Mouse (Mus musculus) midbrain, postnatal 0 days (tissue): ENCODE results near the gene Nup214. TPM values are rescaled to one million over a fixed set of nuclear protein-coding genes. Genes with fewer than 3 reads are reported as not detected.

ENCODE experiments used
- ATAC-seq: fragments of 200-750 bp; cut with Nextera tagmentation; 2 replicates; pipeline ENCODE4 v1.8.0; 2017; ENCODE audit warnings: moderate number of reproducible peaks, mild to moderate bottlenecking, moderate TSS enrichment, moderate library complexity; ENCODE audit not compliant: low FRiP score
- DNase-seq: peaks from one replicate; pipeline ENCODE4 v3.0.0-alpha.2; 2015; ENCODE audit warnings: low spot score
- H3K27ac ChIP-seq: fragments of 300-500 bp; sonication (generic); 2 replicates; pipeline ENCODE4 v1.5.1; 2014; ENCODE audit warnings: low read depth, mild to moderate bottlenecking, low read length, mixed read lengths
- H3K27me3 ChIP-seq: fragments of 300-500 bp; sonication (generic); 2 replicates; pipeline ENCODE4 v1.6.1; 2014; ENCODE audit warnings: low read length, control low read depth, mixed read lengths; ENCODE audit not compliant: insufficient read depth
- H3K36me3 ChIP-seq: fragments of 300-500 bp; sonication (generic); 2 replicates; pipeline ENCODE4 v1.6.1; 2014; ENCODE audit warnings: low read length, control low read depth, mixed read lengths; ENCODE audit not compliant: insufficient read depth
- H3K4me1 ChIP-seq: fragments of 300-500 bp; sonication (generic); 2 replicates; pipeline ENCODE4 v1.6.1; 2014; ENCODE audit warnings: mild to moderate bottlenecking, control low read depth, antibody characterized with exemption, low read length, mixed read lengths; ENCODE audit not compliant: insufficient read depth
- H3K4me2 ChIP-seq: fragments of 300-500 bp; sonication (generic); 2 replicates; pipeline ENCODE4 v1.6.1; 2014; ENCODE audit warnings: low read depth, mild to moderate bottlenecking, low read length, mixed read lengths; ENCODE audit not compliant: poor library complexity, severe bottlenecking
- H3K4me3 ChIP-seq: fragments of 300-500 bp; sonication (generic); 2 replicates; pipeline ENCODE4 v1.5.1; 2014; ENCODE audit warnings: low read depth, mild to moderate bottlenecking, low read length, moderate library complexity
- H3K9ac ChIP-seq: fragments of 300-500 bp; sonication (generic); replicated peaks from 2 replicates; pipeline ENCODE4 v1.6.1; 2014; ENCODE audit warnings: mild to moderate bottlenecking, low read length, moderate library complexity, mixed read lengths; ENCODE audit not compliant: poor library complexity, severe bottlenecking
- H3K9me3 ChIP-seq: fragments of 300-500 bp; sonication (generic); 2 replicates; pipeline ENCODE4 v1.6.1; 2016; ENCODE audit warnings: low read length, control low read depth
- CTCF ChIP-seq: IDR thresholded peaks from 2 replicates; pipeline ENCODE4 v1.5.1; 2016; ENCODE audit warnings: antibody characterized with exemption, mild to moderate bottlenecking
- WGBS: fragments of 180-500 bp; shearing (Covaris S2); extraction: QIAGEN DNeasy Blood & Tissue Kit; methylation state at CpG from one replicate; pipeline ENCODE4 v1.1.7; 2014; 5-methylcytosine and 5-hydroxymethylcytosine counted together
- polyA plus RNA-seq: library from polyadenylated mRNA; unstranded; fragments of >200 nt; fragmentation: Nextera tagmentation; extraction: Ambion mirVana; gene quantifications from 2 replicates; pipeline ENCODE4 v1.2.1, GENCODE M21; 2015
- total RNA-seq: library from RNA; depleted of rRNA; stranded (reverse); fragments of >200 nt; gene quantifications from 2 replicates; pipeline ENCODE4 v1.2.3, GENCODE M21; 2014

Gene Nup214
- total and polyA plus RNA-seq, 2 experiments from 2014 or later = 29.0 to 67.0 TPM

GRCm38 (mm10) chr2:31957211-31957610 lies 17.0 kb upstream of the Nup214 start:
- TF ChIP-seq CTCF = no peak
- Histone ChIP-seq H3K9ac (no peak overlapping the region), H3K9me3 (no peaks in the 10 kb centered on the region), H3K4me3 (no peak overlapping the region), H3K4me1 (peaks cover 3% of the 10 kb centered on the region; the same call in 1 of the 2 replicates), H3K36me3 (no peaks in the 10 kb centered on the region), H3K27ac (no peak overlapping the region), H3K27me3 (no peaks in the 10 kb centered on the region), H3K4me2 (no peak overlapping the region)
- ATAC-seq (no peak), DNase-seq (no peak)
- 87% methylated on average over 10 of the region's 10 CpGs for WGBS

- H3K4me2 ChIP-seq = no peak overlapping the region
- H3K27me3 ChIP-seq = no peaks in the 10 kb centered on the region
- no peak overlapping the region for H3K9ac ChIP-seq
- 0 out of 2 replicates have a peak, but pooled peaks cover 4% of the 10 kb centered on the region for H3K4me1 ChIP-seq
- no peak for ATAC-seq
- H3K4me3 ChIP-seq = no peak overlapping the region
- no peak for DNase-seq
- TF ChIP-seq CTCF = no peak
- H3K36me3 ChIP-seq = no peaks in the 10 kb centered on the region
- 0 out of 2 replicates have a peak overlapping the region, but pooled peaks have one; percentile 72 for H3K27ac ChIP-seq
- 95% methylated on average over 8 of the region's 8 CpGs for WGBS
- H3K9me3 ChIP-seq = no peaks in the 10 kb centered on the region
Observed at GRCm38 (mm10) chr2:31960986-31961385, 13.2 kb upstream of the Nup214 start.

GRCm38 (mm10) chr2:31961791-31962222 lies 12.4 kb upstream of the Nup214 start:
- DNase-seq = no peak
- Histone ChIP-seq H3K4me1 (0 out of 2 replicates have a peak, but pooled peaks cover 4% of the 10 kb centered on the region), H3K27ac (peak overlapping the region; percentile 72), H3K4me3 (no peak overlapping the region), H3K9me3 (no peaks in the 10 kb centered on the region), H3K27me3 (no peaks in the 10 kb centered on the region), H3K36me3 (no peaks in the 10 kb centered on the region), H3K4me2 (no peak overlapping the region), H3K9ac (no peak overlapping the region)
- no peak for TF ChIP-seq CTCF
- no peak for ATAC-seq
- 57% methylated on average over 4 of the region's 4 CpGs for WGBS

GRCm38 (mm10) chr2:31962501-31963224 lies 11.6 kb upstream of the Nup214 start:
- 48% methylated on average over 8 of the region's 8 CpGs for WGBS
- TF ChIP-seq CTCF = peak; percentile 57
- no peaks in the 10 kb centered on the region for H3K27me3 ChIP-seq
- H3K4me1 ChIP-seq = 0 out of 2 replicates have a peak, but pooled peaks cover 4% of the 10 kb centered on the region
- H3K36me3 ChIP-seq = no peaks in the 10 kb centered on the region
- no peak overlapping the region for H3K9ac ChIP-seq
- H3K9me3 ChIP-seq = no peaks in the 10 kb centered on the region
- H3K27ac ChIP-seq = peak overlapping the region; percentile 72
- DNase-seq (peak; percentile 85), ATAC-seq (peak; percentile 87)
- H3K4me2 ChIP-seq = no peak overlapping the region
- H3K4me3 ChIP-seq = no peak overlapping the region

GRCm38 (mm10) chr2:31963491-31963890 lies 10.7 kb upstream of the Nup214 start:
- peak overlapping the region; percentile 57 for H3K27ac ChIP-seq
- 0 out of 2 replicates have a peak, but pooled peaks cover 4% of the 10 kb centered on the region for H3K4me1 ChIP-seq
- H3K4me3 ChIP-seq = no peak overlapping the region
- WGBS = 74% methylated on average over 7 of the region's 7 CpGs
- no peak for TF ChIP-seq CTCF
- H3K9ac ChIP-seq = no peak overlapping the region
- H3K36me3 ChIP-seq = no peaks in the 10 kb centered on the region
- DNase-seq (peak; percentile 15), ATAC-seq (no peak)
- no peak overlapping the region for H3K4me2 ChIP-seq
- no peaks in the 10 kb centered on the region for H3K27me3 ChIP-seq
- no peaks in the 10 kb centered on the region for H3K9me3 ChIP-seq

GRCm38 (mm10) chr2:31964191-31964590 lies 10.0 kb upstream of the Nup214 start:
- H3K4me2 ChIP-seq = no peak overlapping the region
- no peaks in the 10 kb centered on the region for H3K36me3 ChIP-seq
- WGBS = 81% methylated on average over 3 of the region's 3 CpGs
- 0 out of 2 replicates have a peak, but pooled peaks cover 4% of the 10 kb centered on the region for H3K4me1 ChIP-seq
- DNase-seq (no peak), ATAC-seq (no peak)
- no peak overlapping the region for H3K27ac ChIP-seq
- H3K9me3 ChIP-seq = no peaks in the 10 kb centered on the region
- TF ChIP-seq CTCF = no peak
- no peak overlapping the region for H3K4me3 ChIP-seq
- H3K9ac ChIP-seq = no peak overlapping the region
- no peaks in the 10 kb centered on the region for H3K27me3 ChIP-seq
